Mouse (Mus musculus): ENCODE results near the gene St6galnac3.
"Not testable (repeated sequence)": the region's sequence is repeated elsewhere in the genome, so short reads cannot be mapped to it uniquely, and the experiment has no call there.

The St6galnac3 gene

GRCm38 (mm10) chr3:153417001-153417400, 308.0 kb downstream of the St6galnac3 start:
- DNase-seq (ENCODE audit: extremely low read depth, low read depth) = no peak

- DNase-seq (ENCODE audit: extremely low read depth, low read depth) = no peak
Measured at GRCm38 (mm10) chr3:153416383-153416782, 308.6 kb downstream of the St6galnac3 start.

- DNase-seq (ENCODE audit: extremely low read depth, low read depth) = no peak
Measured at GRCm38 (mm10) chr3:153414132-153414531, 310.8 kb downstream of the St6galnac3 start.

DNA sequence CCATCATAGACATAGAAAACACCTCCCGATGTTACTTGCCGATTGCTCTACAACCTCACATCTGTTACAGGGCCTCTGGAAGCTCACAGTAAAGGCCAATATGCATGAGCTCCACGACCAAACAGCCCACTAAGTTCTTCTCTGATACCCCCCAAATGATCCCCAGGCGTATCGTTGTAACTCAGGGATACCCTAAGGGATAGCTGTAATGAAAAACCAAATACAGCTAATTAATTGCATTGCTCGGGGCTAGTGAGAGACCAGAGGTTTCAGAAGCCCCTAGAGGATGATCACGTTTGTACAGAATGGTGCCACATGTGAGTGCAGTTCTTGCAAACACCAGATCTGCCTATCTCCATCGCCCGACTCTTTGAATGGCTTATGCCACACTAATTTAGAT, 315.7 kb downstream of the St6galnac3 start:
- no peak for DNase-seq (ENCODE audit: extremely low read depth, low read depth)

DNA sequence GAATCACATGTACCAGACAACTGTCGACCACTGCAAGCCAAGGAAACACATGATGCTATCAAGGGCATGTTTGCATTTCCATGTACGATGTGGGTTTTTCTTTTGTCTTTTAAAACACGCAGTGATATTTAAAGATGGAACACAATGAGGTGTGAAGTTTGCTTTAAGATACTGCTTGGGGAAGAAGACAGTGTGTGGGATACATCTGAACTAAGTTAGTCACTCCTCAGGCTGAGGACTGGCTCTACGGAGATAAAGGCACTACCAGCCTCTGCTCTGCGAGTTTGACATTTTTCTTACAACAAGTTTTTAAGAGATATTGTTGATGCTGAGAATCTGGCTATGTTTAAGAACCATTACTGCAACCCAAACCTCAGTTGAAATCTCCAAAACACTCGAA, 316.6 kb downstream of the St6galnac3 start:
- DNase-seq (ENCODE audit: extremely low read depth, low read depth) = no peak

DNA sequence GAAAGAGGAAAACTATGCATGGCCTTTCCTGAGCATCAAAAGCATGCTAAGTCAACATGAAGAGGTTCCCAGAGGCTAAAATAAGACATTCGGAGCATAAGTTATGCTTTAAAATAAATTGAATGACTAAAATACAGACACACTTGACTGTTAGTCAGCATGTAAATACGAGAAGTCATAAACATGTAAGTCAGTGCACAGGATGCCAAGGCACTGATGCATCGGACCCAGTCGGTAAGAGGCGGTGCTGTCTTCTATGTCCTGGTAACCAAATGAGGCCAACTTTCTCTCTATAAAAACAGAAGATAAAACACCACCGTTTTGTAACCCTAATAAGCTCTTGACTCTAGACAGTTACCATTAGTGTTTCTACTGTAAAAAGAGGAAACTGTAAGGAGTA, 317.3 kb downstream of the St6galnac3 start:
- no peak for DNase-seq (ENCODE audit: extremely low read depth, low read depth)

DNA sequence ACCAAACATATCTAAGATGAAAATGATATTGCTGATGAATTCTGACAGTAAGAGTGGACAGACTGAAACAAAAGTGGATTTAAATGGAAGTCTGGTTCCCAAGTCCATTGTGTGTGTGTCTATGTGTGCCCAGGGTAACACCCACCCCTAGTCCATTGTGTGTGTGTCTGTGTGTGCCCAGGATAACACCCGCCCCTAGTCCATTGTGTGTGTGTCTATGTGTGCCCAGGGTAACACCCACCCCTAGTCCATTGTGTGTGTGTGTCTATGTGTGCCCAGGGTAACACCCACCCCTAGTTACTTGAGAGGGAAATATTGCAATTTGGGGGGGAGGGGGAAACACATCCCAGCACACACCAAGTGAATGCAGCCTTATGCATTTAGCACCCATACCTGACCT, 318.1 kb downstream of the St6galnac3 start:
- no peak for DNase-seq (ENCODE audit: extremely low read depth, low read depth)

DNA sequence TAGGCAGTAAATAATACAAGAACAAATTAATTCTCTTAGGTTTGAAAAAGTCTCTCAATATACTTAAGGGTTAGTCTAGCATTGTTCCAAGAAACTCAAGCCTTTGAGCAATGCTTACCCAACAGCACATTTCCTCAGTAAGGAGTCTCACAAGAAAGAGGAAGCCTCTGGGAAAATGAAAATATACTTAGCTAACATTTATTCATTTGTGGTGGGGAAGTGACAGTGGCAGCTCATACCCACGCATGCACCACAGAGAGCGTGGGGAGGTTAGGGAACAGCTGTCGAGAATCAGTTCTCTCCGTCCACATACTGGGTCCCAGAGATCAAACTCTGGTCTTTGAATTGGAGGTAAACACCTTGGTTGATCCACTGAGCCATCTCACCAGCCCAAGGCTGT, 318.8 kb downstream of the St6galnac3 start:
- DNase-seq (ENCODE audit: extremely low read depth, low read depth) = no peak

- no peak for DNase-seq (ENCODE audit: extremely low read depth, low read depth)
Measured at GRCm38 (mm10) chr3:153405643-153406042, 319.3 kb downstream of the St6galnac3 start.

DNA sequence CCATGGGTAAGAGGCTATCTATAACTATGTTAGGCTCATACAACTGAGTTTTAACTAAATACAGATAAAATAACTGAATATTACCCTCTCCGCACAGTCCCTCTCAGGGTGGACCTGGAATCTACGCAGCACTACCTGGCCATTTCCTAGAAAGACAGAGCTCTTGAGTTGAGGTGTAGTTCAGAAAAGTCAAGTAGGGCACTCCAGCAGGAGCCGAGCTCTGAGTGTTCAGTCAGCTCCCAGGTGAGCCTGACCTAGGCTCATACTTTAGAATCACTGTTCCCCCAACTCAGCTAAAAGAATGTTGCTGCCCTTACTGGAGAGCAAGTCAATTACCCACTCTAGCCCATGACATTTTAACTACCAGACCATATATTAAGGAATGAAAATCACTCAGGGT, 324.7 kb downstream of the St6galnac3 start:
- no peak for DNase-seq (ENCODE audit: extremely low read depth, low read depth)

- DNase-seq (ENCODE audit: extremely low read depth, low read depth) = no peak
Measured at GRCm38 (mm10) chr3:153399574-153399973, 325.4 kb downstream of the St6galnac3 start.

DNA sequence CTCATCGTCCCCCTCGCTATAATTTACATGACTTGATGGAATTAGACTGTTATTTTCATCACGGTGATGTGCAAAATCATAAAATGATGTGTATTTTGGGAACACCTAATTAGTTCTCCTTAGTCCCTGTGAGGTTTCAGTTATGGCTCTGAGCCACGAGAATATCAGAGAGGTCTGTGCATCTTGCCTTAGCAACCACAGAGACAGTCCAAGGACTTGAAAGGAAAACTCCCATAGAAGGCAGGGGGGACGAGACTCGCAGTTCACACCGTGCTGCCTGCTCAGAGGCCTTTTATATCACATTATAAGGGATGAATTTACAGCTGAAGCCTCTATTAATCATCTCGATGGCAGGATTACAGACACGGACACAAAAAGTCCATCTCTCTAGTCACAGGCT, 327.2 kb downstream of the St6galnac3 start:
- no peak for DNase-seq (ENCODE audit: extremely low read depth, low read depth)

DNA sequence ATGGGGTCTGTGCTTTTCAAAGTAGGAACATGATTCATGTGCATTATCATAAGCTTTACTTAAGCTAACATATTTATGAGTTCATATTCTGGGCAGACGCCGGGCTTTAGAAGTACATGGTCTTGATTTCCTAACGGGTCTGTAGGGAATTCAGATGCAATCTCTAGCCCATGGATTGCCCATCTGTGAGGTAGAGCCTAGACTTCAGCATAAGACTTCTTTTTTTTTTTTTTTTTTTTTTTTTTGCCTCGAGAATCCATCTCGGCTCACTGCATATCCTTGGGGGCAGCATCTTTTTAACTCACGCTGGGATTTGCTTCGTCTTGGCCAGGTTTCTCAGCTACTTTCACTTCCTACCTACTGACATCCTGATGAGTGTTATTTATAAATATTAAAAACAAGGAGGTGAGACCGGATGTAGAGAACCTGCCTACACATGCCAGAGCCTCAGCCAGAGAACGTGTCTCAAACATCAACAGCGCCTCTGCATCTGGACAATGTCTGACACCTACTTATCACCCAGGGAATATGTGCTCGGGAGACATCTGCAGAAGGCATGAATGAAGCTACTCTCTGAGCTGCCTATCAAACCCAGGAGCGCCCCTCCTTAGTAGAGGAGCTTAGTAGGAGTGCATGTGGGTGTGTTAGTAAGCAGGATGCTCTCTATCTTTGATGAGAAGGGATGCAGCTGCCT, 328.5 kb downstream of the St6galnac3 start:
- DNase-seq (ENCODE audit: extremely low read depth, low read depth) = no peak

DNA sequence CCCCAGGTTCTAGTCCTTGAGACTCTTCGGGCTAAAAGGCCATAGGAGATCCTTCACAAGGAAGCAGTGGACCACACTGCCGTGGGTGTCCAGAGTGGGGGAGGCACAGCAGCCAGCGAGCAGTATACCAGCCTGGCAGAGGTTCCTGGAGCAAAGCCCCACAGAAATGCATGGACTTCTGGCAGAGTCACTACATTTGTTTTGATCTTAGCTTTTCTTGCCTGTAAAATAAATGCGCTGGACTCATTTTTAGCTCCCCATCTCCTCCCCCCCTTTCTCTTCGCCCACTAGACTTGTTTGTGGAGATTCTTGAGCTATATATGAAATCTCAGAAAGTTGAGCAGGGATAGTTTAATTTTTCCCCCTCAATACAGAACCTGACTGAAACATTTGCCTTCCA, 329.6 kb downstream of the St6galnac3 start:
- no peak for DNase-seq (ENCODE audit: extremely low read depth, low read depth)

GRCm38 (mm10) chr3:153394751-153395150, 330.2 kb downstream of the St6galnac3 start:
- no peak for DNase-seq (ENCODE audit: extremely low read depth, low read depth)

DNA sequence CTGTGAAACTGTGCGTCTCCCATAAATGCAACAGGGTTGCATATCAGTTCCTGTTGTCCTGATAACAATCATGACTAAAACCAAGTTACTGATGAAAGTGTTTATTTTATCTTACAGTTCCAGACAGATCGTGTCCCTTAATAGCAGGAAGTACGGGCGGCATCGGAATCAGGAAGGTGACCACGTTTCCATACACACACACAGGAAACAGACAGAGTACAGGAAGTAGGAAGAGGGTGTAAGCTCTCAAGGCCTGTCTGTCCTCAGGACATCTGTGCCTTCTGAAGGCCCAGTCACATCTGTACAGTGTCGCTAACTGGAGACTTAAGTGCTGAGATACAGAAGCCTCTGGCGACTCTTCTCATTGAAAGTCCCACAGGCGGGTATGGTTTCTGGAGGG, 330.8 kb downstream of the St6galnac3 start:
- DNase-seq (ENCODE audit: extremely low read depth, low read depth) = no peak

DNA sequence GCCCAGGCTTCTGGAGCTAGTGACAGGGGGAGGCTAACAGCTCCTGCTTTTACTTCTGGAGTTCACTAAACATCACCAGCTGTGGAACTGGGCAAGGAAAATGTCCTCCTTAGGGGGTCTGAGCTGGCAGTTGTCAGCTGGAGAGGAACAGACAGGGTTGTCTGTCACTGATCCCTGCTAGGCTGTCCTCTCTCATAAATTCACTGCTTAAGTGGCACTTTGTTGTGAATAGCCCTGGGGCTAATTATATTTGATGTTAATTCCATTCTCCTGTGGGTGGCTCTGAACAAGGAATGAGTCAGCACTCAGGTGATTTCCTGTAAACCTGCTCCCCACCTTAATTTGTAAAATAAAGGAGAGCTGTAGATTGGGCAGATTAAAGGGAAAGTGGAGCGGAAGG, 333.5 kb downstream of the St6galnac3 start:
- not testable (repeated sequence) for DNase-seq (ENCODE audit: extremely low read depth, low read depth)

- DNase-seq (ENCODE audit: extremely low read depth, low read depth) = not testable (repeated sequence)
Measured at GRCm38 (mm10) chr3:153384651-153385050, 340.3 kb downstream of the St6galnac3 start.

GRCm38 (mm10) chr3:153383656-153384055, 341.3 kb downstream of the St6galnac3 start:
- DNase-seq (ENCODE audit: extremely low read depth, low read depth) = no peak

DNA sequence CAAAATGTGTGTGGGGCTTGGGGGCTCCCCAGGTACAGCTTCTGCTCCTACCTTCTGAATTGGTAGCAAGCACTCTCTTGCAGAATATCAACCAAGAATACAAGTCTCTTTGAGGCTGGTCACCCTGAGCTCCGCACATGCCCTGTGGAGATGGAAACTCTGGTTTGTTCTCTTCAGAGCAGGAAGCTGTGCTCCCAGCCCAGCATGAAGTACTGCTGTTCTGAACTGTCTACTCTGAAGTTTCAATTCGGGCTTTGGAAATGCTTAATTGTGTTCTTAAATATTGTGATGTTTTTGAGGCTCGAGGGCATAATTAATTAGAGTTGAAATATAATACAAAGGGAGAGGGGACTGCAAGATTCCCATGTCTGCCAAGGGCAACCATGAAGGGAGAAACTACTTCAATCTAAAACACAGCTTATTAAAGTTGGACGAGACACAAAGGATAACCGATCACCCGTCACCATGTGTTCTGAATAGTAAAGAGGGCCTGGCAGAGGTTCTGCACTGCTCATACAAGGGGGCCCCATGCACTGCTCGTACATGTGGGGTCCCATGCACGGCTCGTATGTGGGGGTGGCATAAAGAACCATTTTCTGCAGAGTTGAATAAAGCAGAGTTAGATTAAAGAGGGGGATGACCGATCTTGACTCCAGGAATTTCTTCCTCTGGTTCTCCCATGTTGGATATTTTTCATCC, 359.8 kb downstream of the St6galnac3 start:
- DNase-seq (ENCODE audit: extremely low read depth, low read depth) = no peak

DNA sequence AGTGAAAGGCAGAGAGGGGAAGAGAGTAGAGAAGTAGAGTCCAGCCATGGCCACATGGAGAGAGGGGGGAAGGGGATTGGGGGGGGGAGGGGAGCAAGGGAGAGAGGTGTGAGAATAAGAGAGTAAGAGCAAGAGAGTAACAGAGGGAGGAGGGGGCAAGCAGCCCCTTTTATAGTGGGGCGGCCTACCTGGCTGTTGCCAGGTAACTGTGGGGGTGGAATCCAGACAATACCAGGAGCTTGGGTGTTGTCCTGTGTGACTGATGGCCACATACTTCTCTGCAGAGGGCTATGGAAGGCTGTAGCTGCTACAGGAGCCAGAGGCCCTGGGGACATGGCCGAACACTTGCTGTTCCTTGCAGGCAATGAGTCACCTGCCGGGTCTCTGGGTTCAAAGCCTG, 360.6 kb downstream of the St6galnac3 start:
- DNase-seq (ENCODE audit: extremely low read depth, low read depth) = no peak

DNA sequence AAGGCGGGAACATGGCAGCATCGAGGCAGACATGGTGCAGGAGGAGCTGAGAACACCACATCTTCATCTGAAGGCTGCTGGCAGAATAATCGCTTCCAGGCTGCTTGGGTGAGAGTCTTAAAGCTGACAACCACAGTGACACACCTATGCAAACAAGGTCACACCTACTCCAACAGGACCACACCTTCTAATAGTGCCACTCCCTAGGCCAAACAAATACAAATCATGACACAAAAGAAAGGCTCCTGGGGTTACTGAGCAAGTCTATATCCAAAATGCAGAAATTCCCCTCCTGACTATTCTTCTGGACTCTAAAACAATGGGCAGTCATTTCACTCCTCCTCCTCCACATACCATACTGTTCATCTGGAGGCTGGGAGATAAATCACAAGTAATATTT, 365.0 kb downstream of the St6galnac3 start:
- no peak for DNase-seq (ENCODE audit: extremely low read depth, low read depth)

DNA sequence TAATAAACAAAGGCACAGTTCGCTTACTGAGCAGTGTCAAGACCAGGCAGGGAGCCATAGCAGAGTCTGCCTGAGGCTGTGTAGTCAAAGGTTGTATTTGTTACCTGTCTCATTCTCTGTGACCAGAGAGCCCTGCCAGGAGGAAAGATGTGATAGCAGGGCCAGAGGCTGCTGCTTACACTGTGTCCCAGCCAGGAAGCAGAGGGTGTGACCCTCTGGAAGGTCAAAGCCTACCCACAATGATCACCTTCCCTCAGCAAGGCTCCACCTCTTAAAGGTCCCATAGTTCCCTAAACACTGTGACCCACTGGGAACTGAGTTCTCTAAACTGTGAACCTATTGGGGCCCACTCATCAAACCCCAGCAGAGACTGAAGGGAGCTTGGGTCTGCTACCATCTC, 368.9 kb downstream of the St6galnac3 start:
- DNase-seq (ENCODE audit: extremely low read depth, low read depth) = no peak
